Mouse (Mus musculus) liver, embryonic 13.5 days (tissue): Measurements from ENCODE around the gene Ceacam16. TPM values are rescaled to one million over a fixed set of nuclear protein-coding genes. Genes with fewer than 3 reads are reported as not detected.

Source experiments
- ATAC-seq: fragments of 200-750 bp; cut with Nextera tagmentation; 2 replicates; pipeline ENCODE4 v1.8.0; 2017; ENCODE audit warnings: low read depth, mild to moderate bottlenecking, moderate number of reproducible peaks, moderate library complexity
- DNase-seq: peaks from one replicate; pipeline ENCODE4 v3.0.0; 2022
- H3K27ac ChIP-seq: fragments of 300-500 bp; sonication (generic); 2 replicates; pipeline ENCODE4 v1.5.1; 2015; ENCODE audit warnings: moderate library complexity, mild to moderate bottlenecking, inconsistent platforms
- H3K27me3 ChIP-seq: fragments of 300-500 bp; sonication (generic); 2 replicates; pipeline ENCODE4 v1.6.1; 2015; ENCODE audit warnings: mild to moderate bottlenecking, inconsistent platforms
- H3K36me3 ChIP-seq: fragments of 300-500 bp; sonication (generic); 2 replicates; pipeline ENCODE4 v1.6.1; 2015; ENCODE audit warnings: mild to moderate bottlenecking, inconsistent platforms
- H3K4me1 ChIP-seq: fragments of 300-500 bp; sonication (generic); replicated peaks from 2 replicates; pipeline ENCODE4 v1.6.1; 2015; ENCODE audit warnings: inconsistent platforms
- H3K4me2 ChIP-seq: fragments of 300-500 bp; sonication (generic); 2 replicates; pipeline ENCODE4 v1.6.1; 2015; ENCODE audit warnings: inconsistent platforms, mild to moderate bottlenecking, moderate library complexity
- H3K4me3 ChIP-seq: fragments of 300-500 bp; sonication (generic); replicated peaks from 2 replicates; pipeline ENCODE4 v1.5.1; 2015; ENCODE audit warnings: mild to moderate bottlenecking, inconsistent platforms
- H3K9ac ChIP-seq: fragments of 300-500 bp; sonication (generic); 2 replicates; pipeline ENCODE4 v1.6.1; 2015; ENCODE audit warnings: mild to moderate bottlenecking, inconsistent platforms
- H3K9me3 ChIP-seq: fragments of 300-500 bp; sonication (generic); replicated peaks from 2 replicates; pipeline ENCODE4 v1.6.1; 2016; ENCODE audit warnings: inconsistent platforms
- WGBS: fragments of 180-500 bp; shearing (Covaris S2); methylation state at CpG from one replicate; pipeline ENCODE4 v1.1.7; 2015; ENCODE audit not compliant: insufficient replicate concordance; 5-methylcytosine and 5-hydroxymethylcytosine counted together
- polyA plus RNA-seq: library from polyadenylated mRNA; unstranded; fragments of >200 nt; fragmentation: Nextera tagmentation; extraction: Ambion mirVana; gene quantifications from 2 replicates; pipeline ENCODE4 v1.2.1, GENCODE M21; 2015

Gene Ceacam16
- not detected in 2 replicates for polyA plus RNA-seq

- Histone ChIP-seq H3K9ac (no peak within 1 kb of the TSS), H3K4me1 (peaks cover 11% of the 10 kb centered on the region; the same call in 1 of the 2 replicates), H3K27ac (no peak within 1 kb of the TSS), H3K4me3 (no peak within 1 kb of the TSS), H3K36me3 (no peaks in the 10 kb centered on the region), H3K4me2 (no peak within 1 kb of the TSS), H3K9me3 (no peaks in the 10 kb centered on the region), H3K27me3 (0 out of 2 replicates have a peak, but pooled peaks cover 4% of the 10 kb centered on the region)
- ATAC-seq = no peak
- DNase-seq = no peak
- 67% methylated on average over 9 of the region's 9 CpGs for WGBS
Observed at GRCm38 (mm10) chr7:19861199-19861598, at the start of gene Ceacam16. Gene Ceacam16, minus strand, starts transcription at chr7:19861299.

GRCm38 (mm10) chr7:19910421-19911291 is 49.6 kb upstream of the Ceacam16 start:
- H3K4me2 ChIP-seq = no peak overlapping the region
- no peaks in the 10 kb centered on the region for H3K4me1 ChIP-seq
- WGBS = 44% methylated on average over 21 of the region's 21 CpGs
- H3K9ac ChIP-seq = no peak overlapping the region
- no peak overlapping the region for H3K27ac ChIP-seq
- no peaks in the 10 kb centered on the region for H3K27me3 ChIP-seq
- ATAC-seq (peak; percentile 34; the same call in 1 of the 2 replicates), DNase-seq (peak; percentile 12)
- H3K9me3 ChIP-seq = no peaks in the 10 kb centered on the region
- H3K4me3 ChIP-seq = no peak overlapping the region
- H3K36me3 ChIP-seq = peaks cover 15% of the 10 kb centered on the region

GRCm38 (mm10) chr7:19889881-19890280 is 28.8 kb upstream of the Ceacam16 start:
- no peaks in the 10 kb centered on the region for H3K4me1 ChIP-seq
- no peak overlapping the region for H3K27ac ChIP-seq
- no peaks in the 10 kb centered on the region for H3K36me3 ChIP-seq
- 23% methylated on average over 8 of the region's 8 CpGs for WGBS
- H3K9ac ChIP-seq = no peak overlapping the region
- no peak overlapping the region for H3K4me2 ChIP-seq
- no peak for DNase-seq
- no peak overlapping the region for H3K4me3 ChIP-seq
- ATAC-seq = no peak
- no peaks in the 10 kb centered on the region for H3K9me3 ChIP-seq
- H3K27me3 ChIP-seq = no peaks in the 10 kb centered on the region

GRCm38 (mm10) chr7:19887849-19888248 is 26.8 kb upstream of the Ceacam16 start, which contains the start of gene Ceacam19:
Gene Ceacam19, minus strand, starts transcription at chr7:19887965.
- no peak within 1 kb of the TSS for H3K4me2 ChIP-seq
- H3K36me3 ChIP-seq = no peaks in the 10 kb centered on the region
- ATAC-seq = no peak
- no peaks in the 10 kb centered on the region for H3K4me1 ChIP-seq
- WGBS = 46% methylated on average over 7 of the region's 7 CpGs
- DNase-seq = no peak
- H3K27me3 ChIP-seq = no peaks in the 10 kb centered on the region
- no peak within 1 kb of the TSS for H3K4me3 ChIP-seq
- no peak within 1 kb of the TSS for H3K9ac ChIP-seq
- no peaks in the 10 kb centered on the region for H3K9me3 ChIP-seq
- no peak within 1 kb of the TSS for H3K27ac ChIP-seq

- ATAC-seq (no peak), DNase-seq (no peak)
- WGBS = 62% methylated on average over 8 of the region's 8 CpGs
- H3K9ac ChIP-seq = no peak overlapping the region
- H3K27me3 ChIP-seq = no peaks in the 10 kb centered on the region
- H3K4me1 ChIP-seq = peaks cover 15% of the 10 kb centered on the region
- H3K9me3 ChIP-seq = no peaks in the 10 kb centered on the region
- H3K27ac ChIP-seq = no peak overlapping the region
- no peak overlapping the region for H3K4me2 ChIP-seq
- no peak overlapping the region for H3K4me3 ChIP-seq
- no peaks in the 10 kb centered on the region for H3K36me3 ChIP-seq
Observed at GRCm38 (mm10) chr7:19880754-19881153, 19.7 kb upstream of the Ceacam16 start.

- Histone ChIP-seq H3K4me2 (peak overlapping the region; percentile 11; the same call in 1 of the 2 replicates), H3K4me1 (peaks cover 18% of the 10 kb centered on the region), H3K9me3 (no peaks in the 10 kb centered on the region), H3K27ac (no peak overlapping the region), H3K27me3 (no peaks in the 10 kb centered on the region), H3K9ac (no peak overlapping the region), H3K4me3 (no peak overlapping the region), H3K36me3 (no peaks in the 10 kb centered on the region)
- 20% methylated on average over 14 of the region's 14 CpGs for WGBS
- ATAC-seq (peak; percentile 58), DNase-seq (no peak)
Observed at GRCm38 (mm10) chr7:19876781-19877425, 15.8 kb upstream of the Ceacam16 start.

- no peak overlapping the region for H3K4me2 ChIP-seq
- H3K27ac ChIP-seq = no peak overlapping the region
- H3K27me3 ChIP-seq = no peaks in the 10 kb centered on the region
- no peaks in the 10 kb centered on the region for H3K9me3 ChIP-seq
- WGBS = 22% methylated on average over 13 of the region's 13 CpGs
- H3K36me3 ChIP-seq = no peaks in the 10 kb centered on the region
- H3K9ac ChIP-seq = no peak overlapping the region
- peaks cover 18% of the 10 kb centered on the region for H3K4me1 ChIP-seq
- ATAC-seq = peak; percentile 35; the same call in 1 of the 2 replicates
- no peak for DNase-seq
- no peak overlapping the region for H3K4me3 ChIP-seq
Observed at GRCm38 (mm10) chr7:19875948-19876682, 15.0 kb upstream of the Ceacam16 start.

- no peak overlapping the region for H3K27ac ChIP-seq
- peaks cover 18% of the 10 kb centered on the region for H3K4me1 ChIP-seq
- no peak overlapping the region for H3K4me3 ChIP-seq
- no peak overlapping the region for H3K9ac ChIP-seq
- no peaks in the 10 kb centered on the region for H3K9me3 ChIP-seq
- no peaks in the 10 kb centered on the region for H3K27me3 ChIP-seq
- 19% methylated on average over 5 of the region's 5 CpGs for WGBS
- H3K36me3 ChIP-seq = no peaks in the 10 kb centered on the region
- no peak overlapping the region for H3K4me2 ChIP-seq
- DNase-seq (no peak), ATAC-seq (no peak)
Observed at GRCm38 (mm10) chr7:19871943-19872601, 11.0 kb upstream of the Ceacam16 start.

GRCm38 (mm10) chr7:19871137-19871621 is 10.1 kb upstream of the Ceacam16 start:
- Histone ChIP-seq H3K27me3 (no peaks in the 10 kb centered on the region), H3K36me3 (no peaks in the 10 kb centered on the region), H3K4me3 (no peak overlapping the region), H3K27ac (peak overlapping the region; percentile 18; the same call in 1 of the 2 replicates), H3K9me3 (no peaks in the 10 kb centered on the region), H3K4me1 (peaks cover 9% of the 10 kb centered on the region), H3K4me2 (no peak overlapping the region), H3K9ac (no peak overlapping the region)
- no peak for DNase-seq
- 16% methylated on average over 10 of the region's 10 CpGs for WGBS
- ATAC-seq = peak; percentile 51

- H3K4me2 ChIP-seq = no peak overlapping the region
- DNase-seq (no peak), ATAC-seq (no peak)
- H3K27me3 ChIP-seq = no peaks in the 10 kb centered on the region
- no peaks in the 10 kb centered on the region for H3K36me3 ChIP-seq
- no peaks in the 10 kb centered on the region for H3K9me3 ChIP-seq
- H3K4me1 ChIP-seq = peaks cover 14% of the 10 kb centered on the region; the same call in 1 of the 2 replicates
- H3K4me3 ChIP-seq = no peak overlapping the region
- 71% methylated on average over 16 of the region's 16 CpGs for WGBS
- no peak overlapping the region for H3K27ac ChIP-seq
- no peak overlapping the region for H3K9ac ChIP-seq
Observed at GRCm38 (mm10) chr7:19867751-19868399, 6.8 kb upstream of the Ceacam16 start.
